Mouse (Mus musculus): ENCODE measurements around the gene Cacul1. TPM values are rescaled to one million over a fixed set of nuclear protein-coding genes. Genes with fewer than 3 reads are reported as not detected.

Gene Cacul1
- polyA plus RNA-seq, 1 experiment from 2014 or later: 33.8 TPM

GRCm38 (mm10) chr19:60524678-60525077 is 56.1 kb downstream of the Cacul1 start:
- Histone ChIP-seq H3K36me3 (ENCODE audit: control insufficient read depth, insufficient read depth, low read length) (peaks cover 3% of the 10 kb centered on the region; the same call in 1 of the 2 replicates), H3K4me1 (ENCODE audit: control insufficient read depth, insufficient read depth, low read length) (no peaks in the 10 kb centered on the region), H3K9me3 (ENCODE audit: control insufficient read depth, low read length) (no peaks in the 10 kb centered on the region), H3K27ac (replicated peaks; ENCODE audit: low read depth, low read length) (no peak overlapping the region), H3K9ac (ENCODE audit: low read length) (no peak overlapping the region), H3K4me3 (ENCODE audit: low read depth, low read length) (no peak overlapping the region), H3K27me3 (ENCODE audit: control insufficient read depth, insufficient read depth, low read length) (no peaks in the 10 kb centered on the region), H3K4me2 (ENCODE audit: low read depth, severe bottlenecking) (no peak overlapping the region)
- no peak for DNase-seq (ENCODE audit: low spot score)
- 82% methylated on average over 3 of the region's 3 CpGs for WGBS
- ATAC-seq (ENCODE audit: insufficient number of reproducible peaks, low FRiP score, low TSS enrichment, low read depth): no peak

- no peak for DNase-seq (ENCODE audit: low spot score)
- Histone ChIP-seq H3K4me3 (ENCODE audit: low read depth, low read length) (no peak overlapping the region), H3K4me1 (ENCODE audit: control insufficient read depth, insufficient read depth, low read length) (no peaks in the 10 kb centered on the region), H3K4me2 (ENCODE audit: low read depth, severe bottlenecking) (no peak overlapping the region), H3K27me3 (ENCODE audit: control insufficient read depth, insufficient read depth, low read length) (no peaks in the 10 kb centered on the region), H3K27ac (replicated peaks; ENCODE audit: low read depth, low read length) (no peak overlapping the region), H3K36me3 (ENCODE audit: control insufficient read depth, insufficient read depth, low read length) (no peaks in the 10 kb centered on the region), H3K9me3 (ENCODE audit: control insufficient read depth, low read length) (no peaks in the 10 kb centered on the region), H3K9ac (ENCODE audit: low read length) (no peak overlapping the region)
- 87% methylated on average over 3 of the region's 3 CpGs for WGBS
- ATAC-seq (ENCODE audit: insufficient number of reproducible peaks, low FRiP score, low TSS enrichment, low read depth): no peak
Measured at GRCm38 (mm10) chr19:60520131-60520530, 60.7 kb downstream of the Cacul1 start.

DNA sequence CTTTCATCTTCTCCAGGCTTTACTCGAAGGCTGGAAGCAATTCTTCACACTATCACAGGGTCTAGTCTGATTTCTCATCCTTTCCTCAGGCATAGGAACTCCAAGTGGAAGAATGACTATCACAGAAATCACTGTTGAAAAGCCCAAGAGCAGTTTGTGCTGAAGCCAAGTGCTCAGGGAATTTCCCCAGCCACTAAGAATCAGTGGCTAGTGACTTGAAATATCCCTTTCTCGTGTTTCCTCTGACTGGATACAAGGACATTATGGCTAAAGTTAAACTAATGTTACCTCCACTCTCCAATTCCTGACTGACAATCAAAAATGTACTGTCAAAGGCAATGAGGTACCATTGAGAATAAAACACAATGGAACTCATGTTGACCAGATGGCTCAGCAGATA is 65.8 kb downstream of the Cacul1 start:
- H3K27me3 ChIP-seq (ENCODE audit: control insufficient read depth, insufficient read depth, low read length): no peaks in the 10 kb centered on the region
- WGBS: 74% methylated on average over 2 of the region's 2 CpGs
- no peaks in the 10 kb centered on the region for H3K9me3 ChIP-seq (ENCODE audit: control insufficient read depth, low read length)
- no peaks in the 10 kb centered on the region for H3K36me3 ChIP-seq (ENCODE audit: control insufficient read depth, insufficient read depth, low read length)
- H3K9ac ChIP-seq (ENCODE audit: low read length): no peak overlapping the region
- no peak overlapping the region for H3K27ac ChIP-seq (replicated peaks; ENCODE audit: low read depth, low read length)
- H3K4me3 ChIP-seq (ENCODE audit: low read depth, low read length): no peak overlapping the region
- no peak overlapping the region for H3K4me2 ChIP-seq (ENCODE audit: low read depth, severe bottlenecking)
- ATAC-seq (ENCODE audit: insufficient number of reproducible peaks, low FRiP score, low TSS enrichment, low read depth): no peak
- no peak for DNase-seq (ENCODE audit: low spot score)
- H3K4me1 ChIP-seq (ENCODE audit: control insufficient read depth, insufficient read depth, low read length): no peaks in the 10 kb centered on the region

DNA sequence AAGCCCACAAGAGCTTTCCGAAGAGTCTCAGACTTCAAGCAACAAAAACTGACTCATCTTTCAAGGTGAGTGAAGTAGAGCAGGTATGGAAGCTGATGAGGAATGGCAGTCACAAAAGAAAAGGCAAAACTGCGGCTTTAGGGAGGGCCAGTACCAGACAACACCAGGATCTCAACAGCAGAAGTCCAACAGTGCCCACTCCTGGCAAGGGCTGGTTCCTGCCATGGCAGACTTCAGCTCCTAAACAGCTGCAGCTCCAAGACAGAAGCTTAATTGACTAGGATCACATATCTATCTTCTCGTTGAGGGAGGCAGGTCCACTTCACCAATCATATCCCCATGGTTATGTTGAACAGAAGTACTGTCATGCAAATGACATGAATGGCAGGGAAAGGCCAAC is 67.4 kb downstream of the Cacul1 start:
- Histone ChIP-seq H3K36me3 (ENCODE audit: control insufficient read depth, insufficient read depth, low read length) (no peaks in the 10 kb centered on the region), H3K9ac (ENCODE audit: low read length) (no peak overlapping the region), H3K9me3 (ENCODE audit: control insufficient read depth, low read length) (no peaks in the 10 kb centered on the region), H3K4me2 (ENCODE audit: low read depth, severe bottlenecking) (no peak overlapping the region), H3K4me1 (ENCODE audit: control insufficient read depth, insufficient read depth, low read length) (no peaks in the 10 kb centered on the region), H3K27me3 (ENCODE audit: control insufficient read depth, insufficient read depth, low read length) (no peaks in the 10 kb centered on the region), H3K4me3 (ENCODE audit: low read depth, low read length) (no peak overlapping the region), H3K27ac (replicated peaks; ENCODE audit: low read depth, low read length) (no peak overlapping the region)
- DNase-seq (ENCODE audit: low spot score): no peak
- WGBS: 66% methylated on average over 3 of the region's 3 CpGs
- no peak for ATAC-seq (ENCODE audit: insufficient number of reproducible peaks, low FRiP score, low TSS enrichment, low read depth)

- no peak overlapping the region for H3K27ac ChIP-seq (replicated peaks; ENCODE audit: low read depth, low read length)
- no peaks in the 10 kb centered on the region for H3K27me3 ChIP-seq (ENCODE audit: control insufficient read depth, insufficient read depth, low read length)
- H3K36me3 ChIP-seq (ENCODE audit: control insufficient read depth, insufficient read depth, low read length): no peaks in the 10 kb centered on the region
- DNase-seq (ENCODE audit: low spot score) (no peak), ATAC-seq (ENCODE audit: insufficient number of reproducible peaks, low FRiP score, low TSS enrichment, low read depth) (no peak)
- no peak overlapping the region for H3K9ac ChIP-seq (ENCODE audit: low read length)
- no peak overlapping the region for H3K4me2 ChIP-seq (ENCODE audit: low read depth, severe bottlenecking)
- no peak overlapping the region for H3K4me3 ChIP-seq (ENCODE audit: low read depth, low read length)
- no peaks in the 10 kb centered on the region for H3K9me3 ChIP-seq (ENCODE audit: control insufficient read depth, low read length)
- H3K4me1 ChIP-seq (ENCODE audit: control insufficient read depth, insufficient read depth, low read length): no peaks in the 10 kb centered on the region
Measured at GRCm38 (mm10) chr19:60500209-60500608, 80.6 kb downstream of the Cacul1 start.

DNA sequence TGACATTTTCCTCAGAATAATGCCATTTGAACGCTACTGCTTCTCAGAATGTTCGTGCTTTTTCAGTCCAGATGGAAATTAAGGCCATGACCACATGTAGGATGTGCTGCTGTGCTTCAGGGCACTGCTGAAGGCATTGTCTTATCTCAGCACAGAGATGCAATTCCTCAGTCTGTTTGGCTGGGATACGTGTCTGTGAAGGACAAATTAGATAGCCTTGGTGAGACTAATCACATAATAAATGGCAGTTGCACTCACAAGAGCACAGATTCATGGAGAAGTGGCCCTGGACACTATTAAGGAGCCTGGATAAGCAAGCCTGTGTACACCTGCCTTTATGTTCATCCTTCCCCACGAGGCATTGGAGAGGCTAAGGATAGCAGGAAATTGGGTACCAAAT is 83.7 kb downstream of the Cacul1 start:
- H3K4me3 ChIP-seq (ENCODE audit: low read depth, low read length): no peak overlapping the region
- no peaks in the 10 kb centered on the region for H3K9me3 ChIP-seq (ENCODE audit: control insufficient read depth, low read length)
- H3K4me2 ChIP-seq (ENCODE audit: low read depth, severe bottlenecking): no peak overlapping the region
- no peak overlapping the region for H3K9ac ChIP-seq (ENCODE audit: low read length)
- no peaks in the 10 kb centered on the region for H3K27me3 ChIP-seq (ENCODE audit: control insufficient read depth, insufficient read depth, low read length)
- WGBS: 72% methylated on average over 4 of the region's 4 CpGs
- ATAC-seq (ENCODE audit: insufficient number of reproducible peaks, low FRiP score, low TSS enrichment, low read depth): no peak
- H3K36me3 ChIP-seq (ENCODE audit: control insufficient read depth, insufficient read depth, low read length): no peaks in the 10 kb centered on the region
- H3K27ac ChIP-seq (replicated peaks; ENCODE audit: low read depth, low read length): no peak overlapping the region
- H3K4me1 ChIP-seq (ENCODE audit: control insufficient read depth, insufficient read depth, low read length): no peaks in the 10 kb centered on the region
- no peak for DNase-seq (ENCODE audit: low spot score)

DNA sequence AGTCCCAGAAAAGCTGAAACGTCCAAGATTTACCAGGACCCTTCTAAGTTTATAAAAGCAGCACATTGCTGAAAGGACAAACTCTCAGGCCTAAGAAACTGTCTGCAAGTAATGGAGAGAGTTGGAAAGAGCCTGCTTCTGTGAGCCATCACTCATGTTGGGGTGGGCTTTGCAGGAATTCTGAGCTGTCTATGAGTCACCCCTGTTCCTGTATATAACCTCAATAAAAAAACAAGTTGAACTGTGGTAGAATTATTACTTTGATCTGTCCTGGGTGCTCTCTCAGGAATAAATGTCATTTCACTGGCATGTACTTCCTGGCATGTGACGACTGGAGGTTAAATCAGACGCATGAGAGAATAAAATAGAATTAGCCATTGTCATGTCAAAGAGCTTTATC is 85.1 kb downstream of the Cacul1 start:
- DNase-seq (ENCODE audit: low spot score): no peak
- WGBS: 62% methylated on average over 3 of the region's 3 CpGs
- H3K27me3 ChIP-seq (ENCODE audit: control insufficient read depth, insufficient read depth, low read length): no peaks in the 10 kb centered on the region
- no peak overlapping the region for H3K27ac ChIP-seq (replicated peaks; ENCODE audit: low read depth, low read length)
- no peak overlapping the region for H3K4me2 ChIP-seq (ENCODE audit: low read depth, severe bottlenecking)
- no peaks in the 10 kb centered on the region for H3K36me3 ChIP-seq (ENCODE audit: control insufficient read depth, insufficient read depth, low read length)
- H3K4me3 ChIP-seq (ENCODE audit: low read depth, low read length): no peak overlapping the region
- no peak overlapping the region for H3K9ac ChIP-seq (ENCODE audit: low read length)
- ATAC-seq (ENCODE audit: insufficient number of reproducible peaks, low FRiP score, low TSS enrichment, low read depth): no peak
- no peaks in the 10 kb centered on the region for H3K4me1 ChIP-seq (ENCODE audit: control insufficient read depth, insufficient read depth, low read length)
- H3K9me3 ChIP-seq (ENCODE audit: control insufficient read depth, low read length): no peaks in the 10 kb centered on the region

DNA sequence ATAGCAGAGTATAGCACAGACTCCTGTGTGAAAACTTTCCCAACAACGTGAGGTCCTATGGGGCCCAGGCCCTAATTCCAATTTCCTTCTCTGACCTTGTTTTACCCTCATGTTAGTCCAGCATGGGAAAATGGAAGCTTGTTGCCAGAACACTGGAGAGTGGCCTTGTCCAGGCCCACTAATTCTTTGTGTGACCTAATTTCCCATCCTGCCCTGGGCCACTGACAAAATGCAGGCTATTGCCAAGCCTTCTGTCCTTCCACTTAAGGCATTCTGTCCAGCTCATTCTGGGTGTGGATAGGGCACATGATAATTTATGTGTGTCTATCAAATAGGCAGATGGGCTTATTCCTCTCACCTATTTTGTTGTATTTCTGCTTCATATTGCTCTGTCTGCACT is 91.3 kb downstream of the Cacul1 start:
- H3K27me3 ChIP-seq (ENCODE audit: control insufficient read depth, insufficient read depth, low read length): no peaks in the 10 kb centered on the region
- no peak overlapping the region for H3K27ac ChIP-seq (replicated peaks; ENCODE audit: low read depth, low read length)
- ATAC-seq (ENCODE audit: insufficient number of reproducible peaks, low FRiP score, low TSS enrichment, low read depth) (no peak), DNase-seq (ENCODE audit: low spot score) (no peak)
- H3K9me3 ChIP-seq (ENCODE audit: control insufficient read depth, low read length): no peaks in the 10 kb centered on the region
- 76% methylated on average over 1 of the region's 1 CpGs for WGBS
- no peak overlapping the region for H3K9ac ChIP-seq (ENCODE audit: low read length)
- H3K4me1 ChIP-seq (ENCODE audit: control insufficient read depth, insufficient read depth, low read length): no peaks in the 10 kb centered on the region
- H3K4me3 ChIP-seq (ENCODE audit: low read depth, low read length): no peak overlapping the region
- H3K4me2 ChIP-seq (ENCODE audit: low read depth, severe bottlenecking): no peak overlapping the region
- H3K36me3 ChIP-seq (ENCODE audit: control insufficient read depth, insufficient read depth, low read length): no peaks in the 10 kb centered on the region

GRCm38 (mm10) chr19:60485261-60485660 is 95.6 kb downstream of the Cacul1 start:
- Histone ChIP-seq H3K9ac (ENCODE audit: low read length) (no peak overlapping the region), H3K27ac (replicated peaks; ENCODE audit: low read depth, low read length) (no peak overlapping the region), H3K9me3 (ENCODE audit: control insufficient read depth, low read length) (no peaks in the 10 kb centered on the region), H3K4me1 (ENCODE audit: control insufficient read depth, insufficient read depth, low read length) (no peaks in the 10 kb centered on the region), H3K36me3 (ENCODE audit: control insufficient read depth, insufficient read depth, low read length) (no peaks in the 10 kb centered on the region), H3K4me2 (ENCODE audit: low read depth, severe bottlenecking) (no peak overlapping the region), H3K27me3 (ENCODE audit: control insufficient read depth, insufficient read depth, low read length) (no peaks in the 10 kb centered on the region), H3K4me3 (ENCODE audit: low read depth, low read length) (no peak overlapping the region)
- no peak for ATAC-seq (ENCODE audit: insufficient number of reproducible peaks, low FRiP score, low TSS enrichment, low read depth)
- no peak for DNase-seq (ENCODE audit: low spot score)

Data from limb, embryonic 11.5 days (tissue).